Mouse (Mus musculus): Measurements from ENCODE around the gene Nfib. TPM values are rescaled to one million over a fixed set of nuclear protein-coding genes. Genes with fewer than 3 reads are reported as not detected.

Gene Nfib
- polyA plus RNA-seq, 1 experiment from 2014 or later, result 58.4 TPM

DNA sequence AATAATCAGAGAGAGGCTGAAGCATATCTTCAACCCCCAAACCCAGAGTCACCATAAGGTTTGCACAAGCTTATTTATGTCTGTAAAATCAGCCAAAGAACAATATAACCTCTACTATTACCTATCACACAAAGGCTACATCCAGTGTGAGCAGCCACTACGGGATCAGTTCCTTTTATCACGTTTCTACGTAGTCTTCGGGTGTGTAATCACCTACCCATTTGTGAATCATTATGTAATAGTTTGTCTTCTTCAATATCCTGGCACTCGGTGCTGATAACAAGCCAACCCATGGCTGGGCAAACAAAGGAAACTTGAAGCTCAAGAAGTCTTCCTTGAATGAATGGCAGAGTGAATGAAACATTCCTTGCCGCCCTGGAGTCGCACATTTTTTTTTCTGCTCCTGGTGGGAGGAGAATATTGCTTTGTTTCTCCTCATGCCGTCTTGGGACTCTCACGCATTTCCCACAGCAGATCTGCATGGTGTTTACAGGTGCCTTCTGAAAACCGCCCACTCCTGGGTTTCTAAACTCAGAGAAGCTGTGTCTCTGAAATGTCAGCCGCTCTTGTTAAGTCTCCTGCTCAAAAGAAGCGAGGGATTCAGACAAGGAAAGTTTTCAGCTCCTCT lies 21.3 kb downstream of the Nfib start:
- no peak overlapping the region for H3K27ac ChIP-seq

GRCm38 (mm10) chr4:82683583-82683982 lies 22.0 kb downstream of the Nfib start:
- ATAC-seq, result no peak
- H3K4me1 ChIP-seq (replicated peaks), result no peaks in the 10 kb centered on the region
- H3K4me3 ChIP-seq (replicated peaks), result no peak overlapping the region
- H3K27ac ChIP-seq, result no peak overlapping the region
- no peak overlapping the region for H3K9ac ChIP-seq (replicated peaks)
- no peaks in the 10 kb centered on the region for H3K36me3 ChIP-seq
- no peak overlapping the region for H3K4me2 ChIP-seq (replicated peaks)
- no peaks in the 10 kb centered on the region for H3K9me3 ChIP-seq
- 92% methylated on average over 6 of the region's 6 CpGs for WGBS
- no peaks in the 10 kb centered on the region for H3K27me3 ChIP-seq

More for the DNA sequence above, 21.3 kb downstream of the Nfib start:
- ATAC-seq, result no peak
- H3K36me3 ChIP-seq, result no peaks in the 10 kb centered on the region
- H3K4me3 ChIP-seq (replicated peaks), result no peak overlapping the region
- no peak overlapping the region for H3K4me2 ChIP-seq (replicated peaks)
- 73% methylated on average over 12 of the region's 12 CpGs for WGBS
- no peaks in the 10 kb centered on the region for H3K27me3 ChIP-seq
- H3K4me1 ChIP-seq (replicated peaks), result no peaks in the 10 kb centered on the region
- no peaks in the 10 kb centered on the region for H3K9me3 ChIP-seq
- no peak overlapping the region for H3K9ac ChIP-seq (replicated peaks)

DNA sequence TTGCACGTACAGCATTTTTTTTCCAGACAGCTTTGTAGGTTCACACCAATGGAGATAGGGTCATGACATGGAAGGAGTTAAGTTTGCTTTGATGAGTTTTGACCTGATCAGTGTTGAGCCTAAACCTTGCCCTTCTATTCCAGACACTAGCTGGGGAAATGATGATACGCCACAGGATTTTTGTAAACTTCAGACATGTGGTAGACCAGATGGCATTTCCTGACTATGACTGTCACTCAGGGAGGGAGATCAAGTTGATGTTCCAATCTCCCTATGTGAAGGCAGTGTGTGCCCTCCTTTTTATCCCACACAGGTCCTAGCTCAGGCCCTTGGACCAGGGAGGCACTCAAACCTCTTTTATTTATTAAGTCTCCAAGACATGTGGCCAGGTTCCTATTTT lies 29.4 kb downstream of the Nfib start:
- H3K4me3 ChIP-seq (replicated peaks), result no peak overlapping the region
- H3K9ac ChIP-seq (replicated peaks), result no peak overlapping the region
- no peak overlapping the region for H3K4me2 ChIP-seq (replicated peaks)
- no peaks in the 10 kb centered on the region for H3K36me3 ChIP-seq
- peaks cover 4% of the 10 kb centered on the region for H3K4me1 ChIP-seq (replicated peaks)
- ATAC-seq, result no peak
- no peaks in the 10 kb centered on the region for H3K27me3 ChIP-seq
- no peaks in the 10 kb centered on the region for H3K9me3 ChIP-seq
- WGBS, result 98% methylated on average over 2 of the region's 2 CpGs
- no peak overlapping the region for H3K27ac ChIP-seq

DNA sequence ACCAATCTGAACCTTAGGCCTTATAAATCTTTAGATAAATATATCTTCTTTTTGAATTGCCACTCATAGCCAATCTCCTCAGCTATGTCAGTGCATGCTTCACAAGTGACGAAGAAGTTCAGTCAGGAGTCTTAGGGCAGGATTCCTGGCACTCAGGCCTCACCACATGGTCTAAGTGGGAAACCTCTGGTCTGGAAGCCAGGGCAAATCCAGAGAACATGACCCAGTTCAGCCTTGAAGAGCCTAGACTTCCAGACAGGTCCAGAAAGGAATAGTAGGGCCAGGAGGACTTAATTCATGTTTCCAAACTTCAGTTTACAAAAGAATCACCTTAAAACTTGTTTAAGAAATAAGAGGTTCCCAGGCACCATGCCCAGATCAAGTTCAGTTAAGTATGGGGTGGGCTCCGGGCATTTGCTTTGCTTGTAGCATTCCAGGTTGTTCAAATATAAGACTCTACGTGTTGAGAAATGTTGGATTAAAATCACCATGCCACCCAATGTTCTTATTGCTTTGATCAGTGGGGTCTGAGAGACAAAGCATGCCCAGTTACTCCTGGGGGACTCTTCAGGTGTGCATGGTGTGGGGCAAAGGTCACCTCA lies 38.2 kb downstream of the Nfib start:
- 87% methylated on average over 3 of the region's 3 CpGs for WGBS
- no peak overlapping the region for H3K27ac ChIP-seq
- H3K9me3 ChIP-seq, result no peaks in the 10 kb centered on the region
- H3K4me3 ChIP-seq (replicated peaks), result no peak overlapping the region
- no peak overlapping the region for H3K4me2 ChIP-seq (replicated peaks)
- no peak for ATAC-seq
- H3K4me1 ChIP-seq (replicated peaks), result peaks cover 13% of the 10 kb centered on the region
- no peaks in the 10 kb centered on the region for H3K36me3 ChIP-seq
- H3K27me3 ChIP-seq, result no peaks in the 10 kb centered on the region
- no peak overlapping the region for H3K9ac ChIP-seq (replicated peaks)

GRCm38 (mm10) chr4:82664436-82664835 lies 41.1 kb downstream of the Nfib start:
- Histone ChIP-seq H3K36me3 (no peaks in the 10 kb centered on the region), H3K27me3 (no peaks in the 10 kb centered on the region), H3K9ac (replicated peaks) (no peak overlapping the region), H3K4me2 (replicated peaks) (no peak overlapping the region), H3K4me1 (replicated peaks) (peaks cover 13% of the 10 kb centered on the region), H3K4me3 (replicated peaks) (no peak overlapping the region), H3K27ac (peak overlapping the region; percentile 12; the same call in 1 of the 2 replicates), H3K9me3 (no peaks in the 10 kb centered on the region)
- WGBS, result 50% methylated on average over 7 of the region's 7 CpGs
- ATAC-seq, result peak; percentile 46; the same call in 1 of the 2 replicates

GRCm38 (mm10) chr4:82663749-82664381 lies 41.7 kb downstream of the Nfib start:
- no peaks in the 10 kb centered on the region for H3K27me3 ChIP-seq
- H3K4me3 ChIP-seq (replicated peaks), result no peak overlapping the region
- H3K36me3 ChIP-seq, result no peaks in the 10 kb centered on the region
- peak; percentile 71 for ATAC-seq
- 80% methylated on average over 6 of the region's 6 CpGs for WGBS
- no peak overlapping the region for H3K9ac ChIP-seq (replicated peaks)
- peaks cover 13% of the 10 kb centered on the region for H3K4me1 ChIP-seq (replicated peaks)
- H3K9me3 ChIP-seq, result no peaks in the 10 kb centered on the region
- peak overlapping the region; percentile 12; the same call in 1 of the 2 replicates for H3K27ac ChIP-seq
- H3K4me2 ChIP-seq (replicated peaks), result no peak overlapping the region

DNA sequence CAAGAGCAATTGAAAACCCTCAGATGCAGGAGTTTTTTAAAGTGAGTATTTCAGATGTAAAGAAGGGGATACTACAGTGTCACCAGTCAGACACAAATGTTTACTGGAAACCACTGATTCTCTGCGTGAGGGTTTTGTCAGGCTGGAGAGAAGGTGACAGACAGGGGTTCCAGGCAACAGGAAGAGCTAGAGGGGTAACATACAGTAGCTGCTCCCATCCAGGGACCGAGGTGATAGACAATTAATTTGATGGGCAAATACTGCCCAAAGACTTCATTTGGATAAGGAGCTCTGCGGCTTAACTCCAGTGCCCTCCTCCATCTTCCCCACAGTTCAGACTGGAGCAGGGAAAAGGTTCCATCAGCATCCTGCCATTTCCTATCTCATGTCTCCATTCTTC lies 42.9 kb downstream of the Nfib start:
- Histone ChIP-seq H3K4me3 (replicated peaks) (no peak overlapping the region), H3K4me2 (replicated peaks) (no peak overlapping the region), H3K27ac (no peak overlapping the region), H3K36me3 (no peaks in the 10 kb centered on the region), H3K4me1 (replicated peaks) (peaks cover 13% of the 10 kb centered on the region), H3K9me3 (no peaks in the 10 kb centered on the region), H3K27me3 (no peaks in the 10 kb centered on the region), H3K9ac (replicated peaks) (no peak overlapping the region)
- ATAC-seq, result no peak
- WGBS, result 79% methylated on average over 3 of the region's 3 CpGs

- H3K4me3 ChIP-seq (replicated peaks), result no peak overlapping the region
- H3K4me1 ChIP-seq (replicated peaks), result peaks cover 13% of the 10 kb centered on the region
- H3K9ac ChIP-seq (replicated peaks), result no peak overlapping the region
- 41% methylated on average over 9 of the region's 9 CpGs for WGBS
- no peaks in the 10 kb centered on the region for H3K36me3 ChIP-seq
- no peaks in the 10 kb centered on the region for H3K27me3 ChIP-seq
- H3K27ac ChIP-seq, result no peak overlapping the region
- H3K4me2 ChIP-seq (replicated peaks), result no peak overlapping the region
- no peaks in the 10 kb centered on the region for H3K9me3 ChIP-seq
- no peak for ATAC-seq
These were observed 43.3 kb downstream of the Nfib start for GRCm38 (mm10) chr4:82662222-82662621.

GRCm38 (mm10) chr4:82661215-82661614 lies 44.3 kb downstream of the Nfib start:
- H3K27me3 ChIP-seq, result no peaks in the 10 kb centered on the region
- no peak overlapping the region for H3K9ac ChIP-seq (replicated peaks)
- H3K27ac ChIP-seq, result no peak overlapping the region
- H3K9me3 ChIP-seq, result no peaks in the 10 kb centered on the region
- no peak overlapping the region for H3K4me2 ChIP-seq (replicated peaks)
- no peak overlapping the region for H3K4me3 ChIP-seq (replicated peaks)
- peaks cover 13% of the 10 kb centered on the region for H3K4me1 ChIP-seq (replicated peaks)
- no peak for ATAC-seq
- no peaks in the 10 kb centered on the region for H3K36me3 ChIP-seq
- WGBS, result 83% methylated on average over 7 of the region's 7 CpGs

DNA sequence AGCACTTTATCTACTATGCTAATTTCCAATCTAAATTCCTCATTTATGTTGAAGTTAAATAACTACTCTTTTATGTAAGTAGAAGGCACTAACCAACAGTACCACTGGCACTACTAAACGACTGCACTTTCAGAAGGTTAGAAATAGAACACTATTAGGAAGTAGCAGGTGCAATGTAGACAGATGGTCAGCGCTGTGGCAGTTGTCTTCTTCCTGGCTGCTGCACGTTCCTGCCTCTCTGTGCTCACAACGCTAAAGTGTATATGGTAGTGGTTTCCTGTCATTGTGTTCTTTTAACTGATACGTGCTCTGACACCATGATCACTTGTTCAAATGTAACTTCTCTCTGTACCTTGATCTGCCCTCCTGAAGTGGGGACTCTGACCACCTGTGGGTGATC lies 59.9 kb downstream of the Nfib start:
- no peak overlapping the region for H3K4me2 ChIP-seq (replicated peaks)
- no peak overlapping the region for H3K27ac ChIP-seq
- no peaks in the 10 kb centered on the region for H3K36me3 ChIP-seq
- H3K9ac ChIP-seq (replicated peaks), result no peak overlapping the region
- WGBS, result 86% methylated on average over 5 of the region's 5 CpGs
- H3K9me3 ChIP-seq, result no peaks in the 10 kb centered on the region
- no peak for ATAC-seq
- H3K4me1 ChIP-seq (replicated peaks), result peaks cover 8% of the 10 kb centered on the region; the same call in 1 of the 2 replicates
- no peak overlapping the region for H3K4me3 ChIP-seq (replicated peaks)
- H3K27me3 ChIP-seq, result no peaks in the 10 kb centered on the region

GRCm38 (mm10) chr4:82644797-82645196 lies 60.8 kb downstream of the Nfib start:
- no peaks in the 10 kb centered on the region for H3K36me3 ChIP-seq
- peaks cover 8% of the 10 kb centered on the region; the same call in 1 of the 2 replicates for H3K4me1 ChIP-seq (replicated peaks)
- H3K4me3 ChIP-seq (replicated peaks), result no peak overlapping the region
- ATAC-seq, result no peak
- H3K27me3 ChIP-seq, result no peaks in the 10 kb centered on the region
- H3K27ac ChIP-seq, result no peak overlapping the region
- WGBS, result 71% methylated on average over 9 of the region's 9 CpGs
- no peak overlapping the region for H3K9ac ChIP-seq (replicated peaks)
- H3K9me3 ChIP-seq, result no peaks in the 10 kb centered on the region
- no peak overlapping the region for H3K4me2 ChIP-seq (replicated peaks)

GRCm38 (mm10) chr4:82643734-82644085 lies 61.8 kb downstream of the Nfib start:
- Histone ChIP-seq H3K9ac (replicated peaks) (no peak overlapping the region), H3K27ac (no peak overlapping the region), H3K36me3 (no peaks in the 10 kb centered on the region), H3K27me3 (no peaks in the 10 kb centered on the region), H3K4me3 (replicated peaks) (no peak overlapping the region), H3K9me3 (no peaks in the 10 kb centered on the region), H3K4me2 (replicated peaks) (no peak overlapping the region), H3K4me1 (replicated peaks) (peaks cover 8% of the 10 kb centered on the region; the same call in 1 of the 2 replicates)
- ATAC-seq, result peak; percentile 16; the same call in 1 of the 2 replicates
- 73% methylated on average over 5 of the region's 5 CpGs for WGBS
